Mouse (Mus musculus) spleen, adult 2 months (tissue): ENCODE measurements at regions not wholly inside any gene's neighbourhood (a gene's known extent, or its start where the extent isn't known, plus 50 kb on each side); places are given as distances from the start of the nearest gene placed in this dataset.

ENCODE experiments used
- DNase-seq, 2 experiments: peaks; one replicate each; pipeline versions ENCODE4 v3.0.0 to v3.0.0-alpha.2; 2012 to 2021; ENCODE audit warnings: low spot score in 2 of 2, low read depth in 1 of 2
- H3K27ac ChIP-seq: fragments of 200-500 bp; 2 replicates; pipeline ENCODE4 v1.5.1; 2012; ENCODE audit warnings: low read length, inconsistent platforms; ENCODE audit not compliant: insufficient read depth
- H3K27me3 ChIP-seq: fragments of 200-500 bp; 2 replicates; pipeline ENCODE4 v1.6.1; 2012; ENCODE audit warnings: mild to moderate bottlenecking, moderate library complexity, low read length, inconsistent platforms; ENCODE audit not compliant: control insufficient read depth, insufficient read depth
- H3K36me3 ChIP-seq: fragments of 200-500 bp; 2 replicates; pipeline ENCODE4 v1.6.1; 2012; ENCODE audit warnings: mild to moderate bottlenecking, low read length, inconsistent platforms; ENCODE audit not compliant: control insufficient read depth, insufficient read depth
- H3K4me1 ChIP-seq: fragments of 200-500 bp; 2 replicates; pipeline ENCODE4 v1.6.1; 2011; ENCODE audit warnings: inconsistent platforms; ENCODE audit not compliant: control insufficient read depth, insufficient read depth, insufficient read length
- H3K4me3 ChIP-seq: fragments of 200-500 bp; 2 replicates; pipeline ENCODE4 v1.5.1; 2011; ENCODE audit warnings: mild to moderate bottlenecking, inconsistent platforms; ENCODE audit not compliant: insufficient read depth, insufficient read length; ENCODE audit errors: extremely low read depth
- CTCF ChIP-seq: fragments of 200-500 bp; IDR thresholded peaks from 2 replicates; pipeline ENCODE4 v1.5.1; 2011; ENCODE audit warnings: mild to moderate bottlenecking, inconsistent platforms; ENCODE audit not compliant: insufficient read depth, insufficient read length, insufficient replicate concordance; ENCODE audit errors: extremely low read depth
- POLR2A ChIP-seq: fragments of 200-500 bp; IDR thresholded peaks from 2 replicates; pipeline ENCODE4 v1.6.1; 2011; ENCODE audit warnings: low read depth, low read length, inconsistent platforms
- WGBS: fragments of 180-500 bp; shearing (Covaris S2); methylation state at CpG from one replicate; pipeline ENCODE4 v1.1.7; 2018; 5-methylcytosine and 5-hydroxymethylcytosine counted together

DNA sequence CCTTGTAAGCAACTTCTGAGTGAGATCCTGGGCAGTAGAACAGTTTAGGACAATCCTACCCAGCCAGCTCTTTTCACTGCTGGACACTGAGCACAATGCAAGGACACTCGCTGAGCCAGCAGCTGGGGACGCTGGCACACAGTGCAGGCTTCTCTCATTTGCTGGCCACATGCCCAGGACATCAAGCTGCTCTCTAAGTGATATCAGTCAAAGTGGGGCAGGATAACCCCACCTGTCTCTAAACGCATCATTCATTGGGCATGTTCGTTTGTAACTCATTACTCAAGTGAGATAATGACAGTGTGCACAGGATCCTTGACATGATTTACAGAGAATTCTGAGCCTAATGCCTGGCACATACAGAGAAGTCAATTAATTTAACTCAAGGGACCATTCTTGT is 199.4 kb upstream of the Sesn3 start:
- no peak for DNase-seq
- H3K27ac ChIP-seq, result no peak overlapping the region
- no peaks in the 10 kb centered on the region for H3K36me3 ChIP-seq
- no peak for TF ChIP-seq CTCF
- TF ChIP-seq POLR2A, result no peak
- peaks cover 9% of the 10 kb centered on the region; the same call in 1 of the 2 replicates for H3K4me1 ChIP-seq
- no peaks in the 10 kb centered on the region for H3K27me3 ChIP-seq
- no peak overlapping the region for H3K4me3 ChIP-seq
- 82% methylated on average over 4 of the region's 4 CpGs for whole genome bisulfite sequencing

DNA sequence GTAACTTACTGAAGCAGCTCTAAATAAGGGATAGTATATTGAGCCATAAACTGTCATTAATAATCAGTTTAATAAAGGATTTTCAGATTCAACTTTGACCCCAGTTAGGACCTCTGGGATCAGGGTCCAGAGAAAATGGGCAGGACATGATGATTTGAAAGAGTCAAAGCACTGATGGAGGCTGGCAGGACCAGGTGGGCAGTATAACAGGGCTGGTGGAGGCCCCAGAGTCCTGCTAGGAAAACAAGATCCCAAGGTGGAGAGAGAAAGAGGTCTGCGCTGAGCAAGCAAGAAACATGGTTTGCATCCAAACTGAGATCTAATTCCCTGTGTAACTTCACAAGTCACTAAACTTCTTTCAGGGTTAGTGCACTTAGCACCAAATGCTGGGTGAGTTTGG is 199.0 kb upstream of the Sesn3 start:
- H3K4me3 ChIP-seq, result no peak overlapping the region
- TF ChIP-seq CTCF, result no peak
- no peak for TF ChIP-seq POLR2A

DNA sequence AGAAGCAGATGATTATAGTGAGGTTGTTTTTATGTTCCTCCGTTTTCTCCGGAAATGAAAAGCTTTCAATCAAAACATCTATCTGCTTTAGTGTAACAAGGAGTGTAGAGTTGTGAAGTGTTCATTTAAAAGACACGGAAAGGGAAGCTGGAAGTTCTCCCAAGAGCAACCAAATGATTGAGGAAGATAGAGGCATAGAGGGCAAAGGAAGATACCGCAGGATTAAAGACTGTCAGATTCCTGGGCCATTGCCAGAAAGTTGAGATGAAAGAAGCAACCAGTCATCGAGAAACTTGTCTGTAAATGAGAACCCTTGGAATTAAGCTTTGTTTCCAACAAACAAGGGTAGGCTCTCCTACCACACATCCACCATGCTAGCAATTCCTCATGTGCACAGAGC is 198.1 kb upstream of the Sesn3 start:
- H3K4me1 ChIP-seq, result peaks cover 9% of the 10 kb centered on the region; the same call in 1 of the 2 replicates
- no peak for DNase-seq
- no peak overlapping the region for H3K27ac ChIP-seq
- H3K4me3 ChIP-seq, result no peak overlapping the region
- TF ChIP-seq POLR2A, result no peak
- TF ChIP-seq CTCF, result no peak
- no peaks in the 10 kb centered on the region for H3K36me3 ChIP-seq
- 77% methylated on average over 5 of the region's 5 CpGs for WGBS
- H3K27me3 ChIP-seq, result no peaks in the 10 kb centered on the region

More for the DNA sequence above, 199.0 kb upstream of the Sesn3 start:
- H3K27me3 ChIP-seq, result no peaks in the 10 kb centered on the region
- no peak overlapping the region for H3K27ac ChIP-seq
- no peaks in the 10 kb centered on the region for H3K36me3 ChIP-seq
- DNase-seq, result no peak
- 91% methylated on average over 1 of the region's 1 CpGs for WGBS
- peaks cover 9% of the 10 kb centered on the region; the same call in 1 of the 2 replicates for H3K4me1 ChIP-seq

DNA sequence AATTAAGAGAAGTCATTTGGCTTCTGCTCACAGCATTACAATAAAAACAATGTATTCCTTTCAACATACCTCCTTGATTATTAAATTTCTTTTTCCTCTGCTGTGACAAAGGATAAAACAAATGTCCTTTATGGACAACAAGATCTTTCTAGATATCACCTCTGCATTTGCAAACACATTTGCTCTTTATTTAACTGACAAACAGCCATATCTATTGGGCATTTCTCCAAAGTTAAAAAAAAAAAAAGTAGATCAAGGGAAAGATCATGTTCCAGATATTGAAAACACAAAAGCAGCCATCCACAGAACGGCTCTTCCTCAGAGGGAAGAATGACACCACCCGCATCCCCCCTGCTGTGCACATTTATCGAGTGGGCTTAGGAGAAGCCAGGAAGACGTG is 193.7 kb upstream of the Sesn3 start:
- Histone ChIP-seq H3K4me1 (peaks cover 6% of the 10 kb centered on the region; the same call in 1 of the 2 replicates), H3K27me3 (no peaks in the 10 kb centered on the region), H3K36me3 (no peaks in the 10 kb centered on the region), H3K27ac (no peak overlapping the region), H3K4me3 (no peak overlapping the region)
- no peak for DNase-seq
- TF ChIP-seq CTCF (no peak), POLR2A (no peak)
- WGBS, result 82% methylated on average over 4 of the region's 4 CpGs

DNA sequence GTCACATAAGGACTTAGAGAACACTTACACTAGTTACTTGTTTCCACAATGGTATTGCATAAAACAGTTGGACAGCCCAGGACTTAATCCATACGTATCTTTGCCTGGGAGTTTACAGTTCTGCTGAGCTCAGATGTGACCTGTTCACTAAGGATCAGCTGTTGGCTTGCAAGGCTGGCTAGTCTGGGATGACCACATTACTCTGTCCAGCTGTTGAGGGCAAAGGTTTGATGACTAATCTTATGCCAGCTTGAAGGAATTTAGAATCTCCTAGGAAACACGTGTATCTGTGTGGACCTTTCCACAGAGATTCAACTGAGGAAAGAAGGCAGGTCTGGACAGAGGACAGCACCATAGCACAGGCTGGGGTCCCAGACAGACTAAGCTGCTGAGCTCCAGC is 188.7 kb upstream of the Sesn3 start:
- Histone ChIP-seq H3K36me3 (no peaks in the 10 kb centered on the region), H3K4me1 (peaks cover 44% of the 10 kb centered on the region; the same call in 1 of the 2 replicates), H3K4me3 (no peak overlapping the region), H3K27me3 (no peaks in the 10 kb centered on the region), H3K27ac (no peak overlapping the region)
- WGBS, result 84% methylated on average over 2 of the region's 2 CpGs
- no peak for DNase-seq
- TF ChIP-seq CTCF, result no peak
- TF ChIP-seq POLR2A, result no peak

DNA sequence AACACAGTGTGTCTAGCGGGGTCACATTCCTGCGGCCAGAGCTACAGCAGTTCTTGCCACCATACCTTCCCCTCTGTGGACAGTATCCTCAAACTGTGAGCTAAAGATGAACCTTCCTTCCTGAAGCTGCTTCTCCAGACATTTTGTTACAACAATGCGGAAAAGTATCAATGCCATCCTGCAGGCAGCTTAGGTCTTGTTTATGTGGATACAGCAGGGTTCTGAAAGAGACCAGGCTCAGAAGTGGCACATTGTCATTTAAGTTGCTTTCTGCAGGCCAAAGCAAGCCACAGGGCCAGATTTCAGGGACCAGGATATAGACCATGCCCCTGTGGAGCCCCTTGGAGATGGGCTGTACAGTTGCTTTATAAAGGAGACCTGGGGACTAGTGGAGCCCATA is 188.3 kb upstream of the Sesn3 start:
- H3K36me3 ChIP-seq, result no peaks in the 10 kb centered on the region
- no peak for TF ChIP-seq POLR2A
- TF ChIP-seq CTCF, result no peak
- H3K4me1 ChIP-seq, result peaks cover 45% of the 10 kb centered on the region; the same call in 1 of the 2 replicates
- WGBS, result 91% methylated on average over 3 of the region's 3 CpGs
- no peak for DNase-seq
- H3K27ac ChIP-seq, result no peak overlapping the region
- H3K4me3 ChIP-seq, result no peak overlapping the region
- no peaks in the 10 kb centered on the region for H3K27me3 ChIP-seq

DNA sequence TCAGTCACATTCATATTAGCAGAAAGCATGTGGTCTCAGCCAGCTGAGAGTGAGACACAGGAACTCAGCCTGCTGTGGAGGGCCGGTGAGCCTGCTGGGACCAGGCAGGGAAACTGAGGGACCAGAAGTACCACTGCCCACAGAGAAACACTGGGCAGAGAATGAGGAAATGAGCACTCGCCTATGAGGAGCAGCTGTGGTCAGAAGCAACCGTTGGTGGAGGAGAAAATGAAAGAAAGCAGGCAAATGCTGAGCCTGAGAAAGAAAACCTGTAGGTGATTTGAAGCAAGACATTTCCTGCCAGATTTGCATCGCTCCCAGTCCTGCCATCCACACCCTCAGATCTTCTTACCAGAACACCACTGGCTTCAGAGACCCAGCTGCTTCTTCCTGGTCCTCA is 187.0 kb upstream of the Sesn3 start:
- Histone ChIP-seq H3K27ac (peak overlapping the region; percentile 74), H3K4me3 (no peak overlapping the region), H3K27me3 (no peaks in the 10 kb centered on the region), H3K36me3 (no peaks in the 10 kb centered on the region), H3K4me1 (peaks cover 50% of the 10 kb centered on the region; the same call in 1 of the 2 replicates)
- peak in 1 of 2 experiments; percentile 59 for DNase-seq
- WGBS, result 10% methylated on average over 4 of the region's 4 CpGs
- TF ChIP-seq POLR2A, result no peak
- no peak for TF ChIP-seq CTCF
